Mouse (Mus musculus) midbrain, embryonic 12.5 days (tissue): ENCODE measurements around the gene Tcte2. TPM values are rescaled to one million over a fixed set of nuclear protein-coding genes. Genes with fewer than 3 reads are reported as not detected.

Experiments
- ATAC-seq: fragments of 200-750 bp; cut with Nextera tagmentation; 2 replicates; pipeline ENCODE4 v1.8.0; 2017; ENCODE audit warnings: low read depth, moderate TSS enrichment, moderate library complexity; ENCODE audit not compliant: low FRiP score
- H3K27ac ChIP-seq: fragments of 300-500 bp; sonication (generic); replicated peaks from 2 replicates; pipeline ENCODE4 v1.5.1; 2016; ENCODE audit warnings: mild to moderate bottlenecking
- H3K27me3 ChIP-seq: fragments of 300-500 bp; sonication (generic); 2 replicates; pipeline ENCODE4 v1.6.1; 2016; ENCODE audit warnings: mild to moderate bottlenecking
- H3K36me3 ChIP-seq: fragments of 300-500 bp; sonication (generic); 2 replicates; pipeline ENCODE4 v1.6.1; 2016
- H3K4me1 ChIP-seq: fragments of 300-500 bp; sonication (generic); 2 replicates; pipeline ENCODE4 v1.6.1; 2016
- H3K4me2 ChIP-seq: fragments of 300-500 bp; sonication (generic); replicated peaks from 2 replicates; pipeline ENCODE4 v1.6.1; 2016; ENCODE audit warnings: mild to moderate bottlenecking, moderate library complexity
- H3K4me3 ChIP-seq: fragments of 300-500 bp; sonication (generic); 2 replicates; pipeline ENCODE4 v1.5.1; 2016; ENCODE audit warnings: mild to moderate bottlenecking
- H3K9ac ChIP-seq: fragments of 300-500 bp; sonication (generic); replicated peaks from 2 replicates; pipeline ENCODE4 v1.6.1; 2016; ENCODE audit warnings: mild to moderate bottlenecking, moderate library complexity
- H3K9me3 ChIP-seq: fragments of 300-500 bp; sonication (generic); 2 replicates; pipeline ENCODE4 v1.6.1; 2016; ENCODE audit warnings: mild to moderate bottlenecking
- WGBS: fragments of 180-500 bp; shearing (Covaris S2); methylation state at CpG from one replicate; pipeline ENCODE4 v1.1.7; 2016; 5-methylcytosine and 5-hydroxymethylcytosine counted together
- polyA plus RNA-seq: library from polyadenylated mRNA; unstranded; fragments of >200 nt; fragmentation: Nextera tagmentation; extraction: Ambion mirVana; gene quantifications from 2 replicates; pipeline ENCODE4 v1.2.1, GENCODE M21; 2016

Tcte2 gene
- polyA plus RNA-seq, 1 experiment from 2014 or later = 16.6 TPM

DNA sequence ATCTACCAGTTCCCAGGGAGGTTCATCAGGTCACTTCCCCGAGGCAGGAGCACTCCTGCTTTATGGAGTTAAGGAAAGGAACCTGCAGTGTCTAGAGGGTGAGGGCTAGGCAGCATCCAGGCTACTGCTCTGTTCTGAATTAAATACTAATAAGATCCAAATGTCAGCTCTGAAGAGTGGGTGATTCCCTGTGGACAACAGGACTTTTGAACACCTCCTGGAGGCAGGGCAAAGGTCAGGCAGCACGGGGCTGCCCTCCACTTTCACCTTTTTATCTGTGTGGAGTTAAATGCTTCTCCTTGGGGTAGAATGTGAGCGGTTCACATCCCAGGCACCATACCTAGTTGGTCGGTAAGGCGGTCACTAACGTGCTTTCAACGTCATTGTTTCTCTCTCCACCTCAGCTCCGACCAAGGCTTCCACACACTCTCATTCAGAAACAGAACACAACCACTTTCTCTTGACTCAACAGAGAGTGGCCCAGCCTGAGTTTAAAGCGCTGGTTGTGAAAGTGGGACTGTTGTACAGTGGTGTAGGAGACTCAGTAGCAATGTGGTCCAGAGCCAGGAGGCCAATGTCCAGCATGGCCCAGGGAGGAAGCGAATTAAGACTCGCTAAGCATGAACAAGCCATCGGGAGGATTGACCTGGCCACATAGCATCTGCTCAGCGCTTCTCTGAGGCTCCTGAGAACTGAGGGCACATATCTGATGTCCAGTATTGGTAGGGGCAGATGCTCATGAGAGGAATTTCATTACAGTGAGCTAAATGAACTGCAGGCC is 98.0 kb downstream of the Tcte2 start:
- 78% methylated on average over 13 of the region's 13 CpGs for WGBS
- ATAC-seq = no peak
- H3K4me2 ChIP-seq = no peak overlapping the region
- H3K4me3 ChIP-seq = no peak overlapping the region
- H3K4me1 ChIP-seq = peaks cover 41% of the 10 kb centered on the region
- no peaks in the 10 kb centered on the region for H3K27me3 ChIP-seq
- no peak overlapping the region for H3K9ac ChIP-seq
- H3K36me3 ChIP-seq = no peaks in the 10 kb centered on the region
- H3K9me3 ChIP-seq = no peaks in the 10 kb centered on the region
- H3K27ac ChIP-seq = no peak overlapping the region

Other genes with a start within 250 kb of the Tcte2 start
- 162 and 176 TPM in 2 replicates for gene Afdn, start 1.3 kb downstream of the Tcte2 start, polyA plus RNA-seq
- not detected in 2 replicates for gene Gm7168, start 186.5 kb upstream of the Tcte2 start, polyA plus RNA-seq
- not detected in 2 replicates for gene Gm7356, start 241.9 kb upstream of the Tcte2 start, polyA plus RNA-seq